8 mouse cellular contexts compared by ENCODE assay signal in the genomic region with DNA sequence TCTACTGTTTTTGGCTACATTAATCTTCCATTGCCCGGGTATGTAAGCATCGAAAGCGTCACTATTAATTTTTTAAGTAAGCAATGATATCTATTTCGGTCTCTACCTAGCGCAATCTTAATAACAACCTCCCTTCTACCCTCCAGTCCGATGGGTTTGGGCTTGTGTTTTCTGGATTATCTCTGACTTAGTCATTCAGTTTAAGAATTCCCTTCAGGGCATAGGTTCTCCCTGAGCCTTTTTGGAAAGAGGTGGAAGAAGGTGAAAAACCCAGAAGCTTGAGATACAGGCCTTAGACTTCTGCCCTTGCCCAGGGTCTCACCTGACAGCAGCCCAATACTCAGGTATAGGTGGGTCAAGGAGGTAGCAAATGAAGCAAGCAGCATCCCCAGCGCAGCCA. TPM values are rescaled to one million over a fixed set of nuclear protein-coding genes. Genes with fewer than 3 reads are reported as not detected.
A peak's percentile ranks its signal among the peaks of the same experiment; 100 is the strongest.
DNase-seq lines count a peak whose midpoint lies in the region; ATAC-seq and TF ChIP-seq lines count a peak whose summit lies in the region.

No protein-coding gene starts in this region.

- no peaks in the 10 kb centered on the region for H3K9me3 ChIP-seq in lung, embryonic 14.5 days (ENCODE audit: low read depth, low read length)
- no peaks in the 10 kb centered on the region for H3K9me3 ChIP-seq in embryonic facial prominence, embryonic 15.5 days (replicated peaks)
- no peaks in the 10 kb centered on the region for H3K9me3 ChIP-seq in intestine, postnatal 0 days (ENCODE audit: control insufficient read depth)
- H3K9me3 ChIP-seq in neural tube, embryonic 14.5 days (ENCODE audit: control insufficient read depth, low read length), result no peaks in the 10 kb centered on the region

- peaks cover 8% of the 10 kb centered on the region; the same call in 1 of the 2 replicates for H3K4me1 ChIP-seq in lung, embryonic 14.5 days (ENCODE audit: insufficient read depth)
- H3K4me1 ChIP-seq in embryonic facial prominence, embryonic 15.5 days, result peaks cover 34% of the 10 kb centered on the region
- peaks cover 5% of the 10 kb centered on the region for H3K4me1 ChIP-seq in intestine, postnatal 0 days (replicated peaks; ENCODE audit: control insufficient read depth, insufficient read depth, low read length)
- H3K4me1 ChIP-seq in neural tube, embryonic 14.5 days (ENCODE audit: control insufficient read depth, insufficient read depth, low read length), result peaks cover 23% of the 10 kb centered on the region

- 65% methylated on average over 7 of the region's 7 CpGs for WGBS in lung, embryonic 14.5 days
- WGBS in embryonic facial prominence, embryonic 15.5 days, result 43% methylated on average over 7 of the region's 7 CpGs
- WGBS in intestine, postnatal 0 days, result 48% methylated on average over 7 of the region's 7 CpGs
- WGBS in neural tube, embryonic 14.5 days, result 55% methylated on average over 7 of the region's 7 CpGs

- peak overlapping the region; percentile 95 for H3K4me2 ChIP-seq in lung, embryonic 14.5 days
- peak overlapping the region; percentile 76 for H3K4me2 ChIP-seq in embryonic facial prominence, embryonic 15.5 days (replicated peaks)
- H3K4me2 ChIP-seq in intestine, postnatal 0 days (replicated peaks; ENCODE audit: low read depth), result peak overlapping the region; percentile 95
- H3K4me2 ChIP-seq in neural tube, embryonic 14.5 days (ENCODE audit: low read depth, low read length), result peak overlapping the region; percentile 91

- no peak overlapping the region for H3K27ac ChIP-seq in lung, embryonic 14.5 days (ENCODE audit: low read depth)
- H3K27ac ChIP-seq in embryonic facial prominence, embryonic 15.5 days (replicated peaks), result peak overlapping the region; percentile 87; the same call in 1 of the 2 replicates
- no peak overlapping the region for H3K27ac ChIP-seq in intestine, postnatal 0 days (ENCODE audit: low read depth, low read length)
- H3K27ac ChIP-seq in neural tube, embryonic 14.5 days (ENCODE audit: low read depth, low read length), result peak overlapping the region; percentile 88

- H3K27me3 ChIP-seq in lung, embryonic 14.5 days (ENCODE audit: insufficient read depth, low read length), result peaks cover 19% of the 10 kb centered on the region
- H3K27me3 ChIP-seq in embryonic facial prominence, embryonic 15.5 days, result peaks cover 38% of the 10 kb centered on the region
- H3K27me3 ChIP-seq in intestine, postnatal 0 days (replicated peaks; ENCODE audit: control insufficient read depth, insufficient read depth, low read length), result peaks cover 7% of the 10 kb centered on the region
- H3K27me3 ChIP-seq in neural tube, embryonic 14.5 days (ENCODE audit: control insufficient read depth, insufficient read depth, low read length), result peaks cover 20% of the 10 kb centered on the region

- no peak for DNase-seq in lung, embryonic 14.5 days
- DNase-seq in lung, postnatal 36 days, result no peak
- no peak for DNase-seq in frontal cortex, postnatal 25 days (ENCODE audit: low spot score in 2 of 2)
- no peak for DNase-seq in embryo, embryonic 9.5 days (ENCODE audit: extremely low spot score)

- no peaks in the 10 kb centered on the region for H3K36me3 ChIP-seq in lung, embryonic 14.5 days (ENCODE audit: insufficient read depth)
- H3K36me3 ChIP-seq in embryonic facial prominence, embryonic 15.5 days, result 0 out of 2 replicates have a peak, but pooled peaks cover 8% of the 10 kb centered on the region
- H3K36me3 ChIP-seq in intestine, postnatal 0 days (ENCODE audit: control insufficient read depth, insufficient read depth), result peaks cover 4% of the 10 kb centered on the region; the same call in 1 of the 2 replicates
- no peaks in the 10 kb centered on the region for H3K36me3 ChIP-seq in neural tube, embryonic 14.5 days (ENCODE audit: control insufficient read depth, insufficient read depth, low read length)

- peak overlapping the region; percentile 51 for H3K4me3 ChIP-seq in lung, embryonic 14.5 days (ENCODE audit: low read depth, low read length)
- H3K4me3 ChIP-seq in embryonic facial prominence, embryonic 15.5 days (replicated peaks), result peak overlapping the region; percentile 51
- H3K4me3 ChIP-seq in intestine, postnatal 0 days (ENCODE audit: low read depth, low read length), result peak overlapping the region; percentile 59
- peak overlapping the region; percentile 59 for H3K4me3 ChIP-seq in neural tube, embryonic 14.5 days (ENCODE audit: low read depth, low read length)

- no peak for ATAC-seq in lung, embryonic 14.5 days (ENCODE audit: insufficient read depth)
- no peak for ATAC-seq in embryonic facial prominence, embryonic 15.5 days (ENCODE audit: insufficient number of reproducible peaks, low FRiP score, low TSS enrichment, low read depth)
- no peak for ATAC-seq in intestine, postnatal 0 days
- ATAC-seq in neural tube, embryonic 14.5 days (ENCODE audit: low read depth), result no peak
- ATAC-seq in granulocyte monocyte progenitor cell, adult 5-6 weeks (replicated peaks; ENCODE audit: poor library complexity, severe bottlenecking), result no peak

- no peak for TF ChIP-seq CTCF in lung, embryonic 14.5 days (IDR thresholded peaks at IDR 0.05; ENCODE audit: low read depth)
- TF ChIP-seq CTCF in intestine, postnatal 0 days (IDR thresholded peaks at IDR 0.05; ENCODE audit: low read depth), result no peak

- peak overlapping the region; percentile 71 for H3K9ac ChIP-seq in lung, embryonic 14.5 days
- H3K9ac ChIP-seq in embryonic facial prominence, embryonic 15.5 days, result peak overlapping the region; percentile 41; the same call in 1 of the 2 replicates
- peak overlapping the region; percentile 67; the same call in 1 of the 2 replicates for H3K9ac ChIP-seq in intestine, postnatal 0 days (ENCODE audit: low read depth, low read length)
- peak overlapping the region; percentile 76 for H3K9ac ChIP-seq in neural tube, embryonic 14.5 days (replicated peaks; ENCODE audit: low read depth, low read length)

RNA-seq across cellular contexts. Expression of a gene that starts 1.0 kb away (rescaled TPM):
- 4.4 and 6.2 TPM in 2 replicates for polyA plus RNA-seq in lung, embryonic 14.5 days (2014; fragmentation: Nextera tagmentation; extraction: Ambion mirVana)
- 10.3 and 13.2 TPM in 2 replicates for polyA plus RNA-seq in embryonic facial prominence, embryonic 15.5 days (2015; fragmentation: Nextera tagmentation; extraction: Ambion mirVana)
- polyA plus RNA-seq in intestine, postnatal 0 days (2015; fragmentation: Nextera tagmentation; extraction: Ambion mirVana), result 9.9 and 11.4 TPM in 2 replicates
- 10.4 and 13.2 TPM in 2 replicates for polyA plus RNA-seq in neural tube, embryonic 14.5 days (2014; fragmentation: Nextera tagmentation; extraction: Ambion mirVana)
- total RNA-seq in granulocyte monocyte progenitor cell, adult 5-6 weeks (2014; fragmentation: Nextera tagmentation), result 7.1 and 7.9 TPM in 2 replicates
- 9.8 TPM in 2 replicates for total RNA-seq in granulocyte monocyte progenitor cell, adult 5-6 weeks (2017)

RNA-seq across cellular contexts. Expression of a gene that starts 7.3 kb away (rescaled TPM):
- 0.23 and 0.63 TPM in 2 replicates for polyA plus RNA-seq in lung, embryonic 14.5 days (2014; fragmentation: Nextera tagmentation; extraction: Ambion mirVana)
- 6.9 and 11.2 TPM in 2 replicates for polyA plus RNA-seq in embryonic facial prominence, embryonic 15.5 days (2015; fragmentation: Nextera tagmentation; extraction: Ambion mirVana)
- polyA plus RNA-seq in intestine, postnatal 0 days (2015; fragmentation: Nextera tagmentation; extraction: Ambion mirVana), result 3.6 and 4.5 TPM in 2 replicates
- 3.0 and 4.0 TPM in 2 replicates for polyA plus RNA-seq in neural tube, embryonic 14.5 days (2014; fragmentation: Nextera tagmentation; extraction: Ambion mirVana)
- total RNA-seq in granulocyte monocyte progenitor cell, adult 5-6 weeks (2014; fragmentation: Nextera tagmentation), result not detected in 2 replicates
- total RNA-seq in granulocyte monocyte progenitor cell, adult 5-6 weeks (2017), result not detected in 2 replicates

RNA-seq across cellular contexts. Expression of a gene that starts 9.7 kb away (rescaled TPM):
- polyA plus RNA-seq in lung, embryonic 14.5 days (2014; fragmentation: Nextera tagmentation; extraction: Ambion mirVana), result 30.3 and 30.9 TPM in 2 replicates
- polyA plus RNA-seq in embryonic facial prominence, embryonic 15.5 days (2015; fragmentation: Nextera tagmentation; extraction: Ambion mirVana), result 11.9 and 12.4 TPM in 2 replicates
- 3.6 and 4.4 TPM in 2 replicates for polyA plus RNA-seq in intestine, postnatal 0 days (2015; fragmentation: Nextera tagmentation; extraction: Ambion mirVana)
- polyA plus RNA-seq in neural tube, embryonic 14.5 days (2014; fragmentation: Nextera tagmentation; extraction: Ambion mirVana), result 1.8 and 5.7 TPM in 2 replicates
- not detected in 2 replicates for total RNA-seq in granulocyte monocyte progenitor cell, adult 5-6 weeks (2014; fragmentation: Nextera tagmentation)
- 0.13 TPM in 1 of 2 replicates, not detected in the other for total RNA-seq in granulocyte monocyte progenitor cell, adult 5-6 weeks (2017)

RNA-seq across cellular contexts. Expression of a gene that starts 17.8 kb away (rescaled TPM):
- 180 and 198 TPM in 2 replicates for polyA plus RNA-seq in lung, embryonic 14.5 days (2014; fragmentation: Nextera tagmentation; extraction: Ambion mirVana)
- 157 and 177 TPM in 2 replicates for polyA plus RNA-seq in embryonic facial prominence, embryonic 15.5 days (2015; fragmentation: Nextera tagmentation; extraction: Ambion mirVana)
- 70.3 and 72.7 TPM in 2 replicates for polyA plus RNA-seq in intestine, postnatal 0 days (2015; fragmentation: Nextera tagmentation; extraction: Ambion mirVana)
- polyA plus RNA-seq in neural tube, embryonic 14.5 days (2014; fragmentation: Nextera tagmentation; extraction: Ambion mirVana), result 160 and 161 TPM in 2 replicates
- total RNA-seq in granulocyte monocyte progenitor cell, adult 5-6 weeks (2014; fragmentation: Nextera tagmentation), result 78.5 and 112 TPM in 2 replicates
- total RNA-seq in granulocyte monocyte progenitor cell, adult 5-6 weeks (2017), result 36.9 and 44.2 TPM in 2 replicates

RNA-seq across cellular contexts. Expression of a gene that starts 19.8 kb away (rescaled TPM):
- polyA plus RNA-seq in lung, embryonic 14.5 days (2014; fragmentation: Nextera tagmentation; extraction: Ambion mirVana), result 9.3 and 10.8 TPM in 2 replicates
- 9.5 and 12.0 TPM in 2 replicates for polyA plus RNA-seq in embryonic facial prominence, embryonic 15.5 days (2015; fragmentation: Nextera tagmentation; extraction: Ambion mirVana)
- 11.2 and 11.3 TPM in 2 replicates for polyA plus RNA-seq in intestine, postnatal 0 days (2015; fragmentation: Nextera tagmentation; extraction: Ambion mirVana)
- 12.7 and 13.3 TPM in 2 replicates for polyA plus RNA-seq in neural tube, embryonic 14.5 days (2014; fragmentation: Nextera tagmentation; extraction: Ambion mirVana)
- total RNA-seq in granulocyte monocyte progenitor cell, adult 5-6 weeks (2014; fragmentation: Nextera tagmentation), result 4.7 and 4.8 TPM in 2 replicates
- total RNA-seq in granulocyte monocyte progenitor cell, adult 5-6 weeks (2017), result 0.57 TPM in 1 of 2 replicates, not detected in the other

Comparison
In these comparisons a context has a peak if more than half of its experiments do, and no peak if none do; other contexts are left out.
1. H3K27ac ChIP-seq: peak in embryonic facial prominence, embryonic 15.5 days (single experiment) and neural tube, embryonic 14.5 days (single experiment); none in lung, embryonic 14.5 days (single experiment) and intestine, postnatal 0 days (single experiment).
2. Peak in every context shown above with its lines, with median percentiles within 50 percentile points of each other: H3K4me2 ChIP-seq, H3K4me3 ChIP-seq and H3K9ac ChIP-seq.